Mouse (Mus musculus): Measurements from ENCODE around the gene Msh6.

The Msh6 gene

DNA sequence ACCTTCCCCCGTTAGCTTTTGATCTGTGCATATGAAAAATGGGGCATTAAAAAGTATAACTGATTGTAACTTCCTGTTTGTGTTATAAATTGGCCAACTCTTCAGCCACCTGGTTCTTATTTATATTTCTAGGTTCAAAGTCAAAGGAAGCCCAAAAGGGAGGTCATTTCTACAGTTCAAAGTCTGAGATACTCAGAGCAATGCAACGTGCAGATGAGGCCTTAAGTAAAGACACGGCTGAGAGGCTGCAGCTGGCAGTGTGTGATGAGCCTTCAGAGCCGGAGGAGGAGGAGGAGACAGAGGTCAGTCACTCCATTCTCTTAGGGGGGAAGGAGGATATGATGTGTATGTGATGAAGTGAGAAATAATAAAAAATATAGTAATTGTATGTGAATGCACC, 8.5 kb downstream of the Msh6 start:
- TF ChIP-seq GATA4 (IDR thresholded peaks at IDR 0.05; ENCODE audit: insufficient replicate concordance, low read length) = no peak

DNA sequence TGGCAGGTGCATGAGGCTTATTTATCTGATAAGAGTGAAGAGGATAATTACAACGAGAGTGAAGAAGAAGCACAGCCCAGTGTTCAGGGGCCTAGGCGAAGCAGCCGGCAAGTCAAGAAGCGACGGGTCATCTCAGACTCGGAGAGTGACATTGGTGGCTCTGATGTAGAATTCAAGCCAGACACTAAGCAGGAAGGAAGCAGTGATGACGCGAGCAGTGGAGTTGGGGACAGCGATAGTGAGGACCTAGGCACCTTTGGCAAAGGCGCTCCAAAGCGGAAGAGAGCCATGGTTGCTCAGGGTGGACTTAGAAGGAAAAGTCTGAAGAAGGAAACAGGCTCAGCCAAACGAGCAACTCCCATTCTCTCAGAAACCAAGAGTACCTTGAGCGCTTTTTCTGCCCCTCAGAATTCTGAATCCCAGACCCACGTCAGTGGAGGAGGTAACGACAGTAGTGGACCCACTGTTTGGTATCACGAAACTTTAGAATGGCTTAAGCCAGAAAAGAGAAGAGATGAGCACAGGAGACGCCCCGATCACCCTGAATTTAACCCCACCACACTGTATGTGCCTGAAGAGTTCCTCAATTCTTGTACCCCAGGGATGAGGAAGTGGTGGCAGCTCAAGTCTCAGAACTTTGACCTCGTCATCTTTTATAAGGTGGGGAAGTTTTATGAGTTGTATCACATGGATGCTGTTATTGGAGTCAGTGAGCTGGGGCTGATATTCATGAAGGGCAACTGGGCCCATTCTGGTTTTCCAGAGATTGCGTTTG, 9.8 kb downstream of the Msh6 start:
- TF ChIP-seq GATA4 (IDR thresholded peaks at IDR 0.05; ENCODE audit: insufficient replicate concordance, low read length) = peak; percentile 55; the same call in 1 of the 2 replicates

DNA sequence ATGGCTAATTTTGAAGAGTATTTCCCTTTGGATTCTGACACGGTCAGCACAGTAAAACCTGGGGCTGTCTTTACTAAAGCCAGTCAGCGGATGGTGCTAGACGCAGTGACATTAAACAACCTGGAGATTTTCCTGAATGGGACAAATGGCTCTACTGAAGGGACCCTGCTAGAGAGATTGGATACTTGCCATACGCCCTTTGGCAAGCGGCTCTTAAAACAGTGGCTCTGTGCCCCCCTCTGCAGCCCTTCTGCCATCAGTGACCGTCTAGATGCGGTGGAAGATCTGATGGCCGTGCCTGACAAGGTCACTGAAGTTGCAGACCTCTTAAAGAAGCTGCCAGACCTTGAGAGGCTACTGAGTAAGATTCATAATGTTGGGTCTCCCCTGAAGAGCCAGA, 11.1 kb downstream of the Msh6 start:
- TF ChIP-seq GATA4 (IDR thresholded peaks at IDR 0.05; ENCODE audit: insufficient replicate concordance, low read length) = no peak

DNA sequence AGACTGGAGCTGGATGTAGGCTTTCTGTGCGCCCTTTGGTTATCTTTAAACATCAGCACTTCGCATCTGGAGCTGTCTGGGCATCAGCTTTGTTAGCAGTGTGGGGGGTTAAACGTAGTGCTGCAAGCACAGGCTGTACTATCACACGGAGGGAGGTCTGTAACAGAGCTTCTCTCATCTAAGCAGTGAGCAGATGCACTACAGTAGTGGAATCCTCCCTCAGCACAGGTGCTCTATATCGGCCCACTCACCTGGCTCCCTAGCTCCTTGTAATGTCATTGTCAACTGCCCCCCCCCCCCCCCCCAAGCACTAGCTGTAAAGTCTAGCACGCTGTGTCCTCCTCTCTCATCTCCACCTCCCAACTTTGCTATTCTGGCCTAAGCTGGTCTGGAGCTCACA, 12.6 kb downstream of the Msh6 start:
- no peak for TF ChIP-seq GATA4 (IDR thresholded peaks at IDR 0.05; ENCODE audit: insufficient replicate concordance, low read length)

DNA sequence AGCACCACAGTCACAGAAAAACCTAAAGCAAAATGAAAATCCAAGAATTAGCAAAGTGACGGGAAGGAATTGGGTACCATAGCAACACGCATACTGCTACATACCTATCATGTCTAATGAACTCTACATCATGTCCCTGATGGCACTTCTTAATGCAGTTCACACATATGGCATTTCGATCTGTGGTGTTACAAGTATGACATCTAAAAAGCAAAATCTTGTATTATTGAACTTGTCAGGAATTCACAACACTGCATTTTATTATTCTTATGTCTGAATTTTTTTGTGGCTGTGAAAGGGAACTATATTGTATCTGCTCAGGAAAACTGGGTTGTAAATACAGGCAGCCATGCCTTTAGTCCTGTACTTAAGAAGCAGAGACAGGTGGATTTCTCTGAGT, 17.3 kb downstream of the Msh6 start:
- TF ChIP-seq GATA4 (IDR thresholded peaks at IDR 0.05; ENCODE audit: insufficient replicate concordance, low read length) = no peak

DNA sequence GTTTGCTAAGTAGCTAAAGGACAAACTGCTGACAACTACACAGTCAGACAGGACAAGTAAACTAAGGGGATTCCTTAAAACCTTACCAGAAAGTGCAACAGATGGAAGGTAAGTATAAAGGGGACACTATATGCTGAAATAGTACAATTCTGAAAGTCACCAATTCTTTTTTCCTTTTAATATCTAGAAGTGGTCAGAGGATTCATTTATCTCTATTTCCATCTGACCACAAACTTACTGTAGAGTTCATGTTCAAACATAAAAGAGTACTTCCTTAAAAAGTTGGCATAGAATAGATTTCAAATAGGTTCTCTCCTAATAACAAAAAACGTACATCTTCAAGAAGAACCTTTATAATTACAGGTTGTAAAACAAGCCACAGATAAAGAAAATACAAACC, 18.5 kb downstream of the Msh6 start:
- TF ChIP-seq GATA4 (IDR thresholded peaks at IDR 0.05; ENCODE audit: insufficient replicate concordance, low read length) = no peak

DNA sequence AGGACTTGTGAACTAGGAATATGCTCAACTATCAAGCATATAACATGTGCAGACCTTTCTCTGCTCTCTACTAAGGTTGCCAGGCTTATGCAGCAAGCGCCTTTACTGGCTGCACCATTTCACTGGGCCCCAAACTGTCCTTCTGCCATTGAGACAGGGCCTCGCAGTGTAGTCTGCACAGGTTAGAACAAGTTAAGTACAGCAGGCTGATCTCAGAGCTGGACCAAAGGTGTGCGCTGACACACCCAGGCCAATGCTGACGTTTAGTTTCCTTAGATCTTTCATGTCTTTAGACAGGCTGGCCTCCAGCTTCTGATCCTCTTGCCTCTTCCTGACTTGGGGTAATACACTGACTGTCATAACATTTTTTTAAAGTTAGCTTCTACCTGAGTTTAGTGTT, 22.9 kb downstream of the Msh6 start:
- no peak for TF ChIP-seq GATA4 (IDR thresholded peaks at IDR 0.05; ENCODE audit: insufficient replicate concordance, low read length)

DNA sequence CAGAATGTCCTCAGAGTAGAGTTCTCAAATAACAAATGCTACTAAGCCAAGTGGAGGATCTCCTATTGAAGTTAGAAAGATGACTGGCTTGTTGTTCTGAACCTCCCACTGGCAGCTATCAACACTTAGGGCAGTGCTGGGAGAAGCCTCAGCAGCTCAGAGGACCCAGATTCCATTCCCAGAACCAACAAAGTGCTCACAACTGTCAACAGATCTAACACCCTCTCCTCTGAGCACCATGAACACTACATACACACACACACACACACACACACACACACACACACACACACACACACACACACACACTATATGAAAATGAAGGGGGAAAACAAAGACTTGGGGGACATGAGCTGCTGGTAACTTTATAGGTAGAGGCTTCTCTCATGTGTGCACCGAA, 30.0 kb downstream of the Msh6 start:
- TF ChIP-seq GATA4 (IDR thresholded peaks at IDR 0.05; ENCODE audit: insufficient replicate concordance, low read length) = no peak

DNA sequence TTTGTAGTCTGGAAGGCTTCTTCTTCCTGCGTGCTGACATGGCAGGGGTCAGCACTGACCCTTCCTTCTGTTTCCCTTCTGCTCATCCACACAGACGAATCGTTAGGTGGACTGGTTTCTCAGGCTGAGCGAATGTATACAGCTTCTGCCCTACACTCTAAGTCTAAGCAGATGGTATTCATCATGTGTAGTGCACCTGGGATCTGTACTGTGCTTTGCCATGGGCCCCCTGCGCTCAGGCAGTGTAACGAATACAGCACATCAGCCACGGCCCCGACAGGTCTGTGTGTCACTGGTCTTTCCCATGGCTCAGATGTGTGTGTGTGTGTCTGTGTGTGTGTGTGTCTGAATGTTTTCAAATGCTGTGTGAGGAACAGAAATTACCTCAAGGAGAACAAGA, 32.1 kb downstream of the Msh6 start:
- TF ChIP-seq GATA4 (IDR thresholded peaks at IDR 0.05; ENCODE audit: insufficient replicate concordance, low read length) = no peak

DNA sequence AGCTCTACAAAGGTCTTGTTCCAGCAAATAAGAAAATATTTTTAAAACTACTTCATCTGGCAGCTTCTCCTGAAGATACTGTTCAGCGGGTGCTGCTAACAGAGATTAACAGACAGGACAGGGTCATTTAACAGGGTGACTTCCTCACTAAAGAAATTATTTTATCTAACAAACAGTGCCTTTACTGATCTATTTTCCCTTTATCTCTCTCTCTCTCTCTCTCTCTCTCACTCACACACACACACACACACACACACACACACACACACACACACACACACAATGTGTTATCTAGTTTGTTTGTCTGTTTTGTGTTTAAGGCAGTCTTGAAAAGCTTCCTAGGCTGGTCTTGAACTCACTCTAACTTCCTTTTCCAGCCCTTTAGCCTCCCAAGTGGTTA, 39.6 kb downstream of the Msh6 start:
- TF ChIP-seq GATA4 (IDR thresholded peaks at IDR 0.05; ENCODE audit: insufficient replicate concordance, low read length) = no peak

DNA sequence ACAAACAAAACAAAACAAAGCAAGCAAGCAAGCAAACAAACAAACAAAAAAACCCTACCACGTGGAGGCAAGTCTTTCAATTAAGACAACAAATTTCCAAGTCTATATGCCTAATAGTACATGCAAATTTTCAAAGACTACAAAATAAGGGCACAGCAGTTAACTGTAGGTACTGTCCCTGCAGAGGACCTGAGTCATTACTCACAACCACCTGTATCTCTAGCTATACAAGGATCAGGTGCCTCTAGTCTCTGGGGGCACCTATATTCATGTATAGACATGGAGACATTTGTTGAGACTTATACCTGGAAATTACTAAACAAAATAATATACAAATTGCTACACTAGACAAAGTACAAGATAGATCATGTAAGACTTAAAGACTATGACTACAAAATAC, 49.1 kb downstream of the Msh6 start:
- no peak for TF ChIP-seq GATA4 (IDR thresholded peaks at IDR 0.05; ENCODE audit: insufficient replicate concordance, low read length)

DNA sequence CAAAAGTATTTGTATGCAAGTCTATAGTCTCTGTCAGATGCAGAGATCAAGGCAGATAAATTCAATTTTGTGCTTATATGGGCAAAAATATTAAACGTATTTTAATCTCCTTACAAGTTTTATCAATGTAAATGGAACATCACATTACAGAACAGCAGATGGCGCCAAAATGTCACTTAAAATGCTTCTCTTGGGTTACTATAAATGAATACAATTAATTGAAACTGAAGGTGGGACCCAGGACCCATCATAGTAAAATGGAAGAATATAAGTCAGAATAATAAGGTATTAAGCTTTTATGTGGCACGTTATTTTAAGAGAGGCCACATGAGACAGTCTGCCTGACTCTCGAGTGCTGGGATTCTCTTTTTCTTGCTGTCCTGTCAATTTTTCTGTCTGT, 50.4 kb downstream of the Msh6 start:
- TF ChIP-seq GATA4 (IDR thresholded peaks at IDR 0.05; ENCODE audit: insufficient replicate concordance, low read length) = no peak

DNA sequence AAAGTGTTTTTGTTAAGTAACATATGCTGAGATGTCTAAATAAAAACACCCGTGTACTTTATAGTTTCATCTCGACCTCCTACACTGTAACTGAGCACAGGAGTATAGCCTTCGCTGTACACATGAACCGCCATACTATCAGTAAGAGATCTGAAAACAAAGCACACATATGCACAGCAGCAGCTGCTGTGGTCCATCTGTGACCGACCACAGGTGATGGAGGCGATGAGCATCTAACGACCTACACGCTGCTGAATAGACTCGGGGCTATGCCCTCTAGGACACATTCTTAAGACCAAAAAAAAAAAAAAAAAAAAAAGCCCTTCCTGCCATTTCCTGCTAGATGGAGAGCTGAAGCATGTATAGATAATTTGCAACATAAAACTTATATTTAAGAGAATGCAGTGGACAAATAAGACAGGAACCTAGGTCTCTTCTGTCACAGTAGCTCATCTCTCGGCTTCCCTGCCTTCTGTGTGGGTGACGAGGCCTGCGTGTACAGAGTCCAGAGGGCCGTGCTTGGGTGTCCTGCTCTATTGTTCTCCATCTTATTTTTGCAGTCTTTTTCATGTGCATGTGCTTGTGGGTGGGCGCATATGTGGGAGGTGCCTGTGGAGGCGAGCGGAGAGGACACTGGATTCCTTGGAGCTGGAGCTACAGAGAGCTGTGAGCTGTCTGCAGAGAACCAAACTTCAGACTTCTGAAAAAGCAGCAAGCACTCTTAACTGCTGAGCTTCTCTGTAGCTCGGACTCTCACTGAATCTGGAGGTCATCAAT, 54.5 kb downstream of the Msh6 start:
- no peak for TF ChIP-seq GATA4 (IDR thresholded peaks at IDR 0.05; ENCODE audit: insufficient replicate concordance, low read length)

DNA sequence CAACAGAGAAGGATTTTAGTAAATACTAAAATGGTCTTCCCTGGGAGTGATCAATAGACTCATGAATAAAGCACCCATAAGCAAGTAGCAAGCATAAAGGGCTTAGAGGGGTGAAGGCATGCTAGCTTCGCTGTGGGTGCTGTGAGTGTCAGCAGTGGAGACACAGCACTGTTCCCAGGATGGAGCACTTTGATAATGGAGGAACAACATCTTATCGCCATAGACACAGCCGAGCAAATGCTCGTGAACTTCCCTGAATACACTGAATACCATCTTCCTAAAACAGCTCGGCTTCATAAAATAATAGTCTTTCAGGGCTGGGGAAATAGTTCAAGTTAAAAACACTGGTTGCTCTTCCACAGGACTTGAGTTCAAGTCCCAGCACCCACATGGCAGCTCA, 56.9 kb downstream of the Msh6 start:
- TF ChIP-seq GATA4 (IDR thresholded peaks at IDR 0.05; ENCODE audit: insufficient replicate concordance, low read length) = no peak

DNA sequence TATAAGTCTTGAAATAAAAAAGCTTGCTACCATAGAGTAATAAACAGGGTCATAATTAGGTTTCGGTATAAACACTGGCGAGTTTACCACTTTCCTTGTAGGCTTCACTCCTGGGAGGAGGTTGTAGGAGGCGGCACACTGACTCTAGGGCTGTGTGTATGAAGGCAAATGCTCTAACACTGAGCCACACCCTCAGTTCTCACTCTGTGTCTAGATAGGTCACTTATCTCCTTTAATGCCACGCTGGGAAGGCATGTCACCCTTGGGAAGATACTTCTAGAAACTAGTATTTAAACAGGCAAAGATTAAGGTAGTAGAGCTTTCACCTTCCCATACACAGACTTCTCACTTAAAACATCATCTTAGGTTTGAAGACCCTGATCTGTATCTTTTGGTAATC, 59.6 kb downstream of the Msh6 start:
- no peak for TF ChIP-seq GATA4 (IDR thresholded peaks at IDR 0.05; ENCODE audit: insufficient replicate concordance, low read length)

Measured in liver, adult (tissue).